Mouse (Mus musculus): ENCODE results near the gene Gab3.
"Not testable (repeated sequence)": the region's sequence is repeated elsewhere in the genome, so short reads cannot be mapped to it uniquely, and the experiment has no call there.

The Gab3 gene

GRCm38 (mm10) chrX:75034054-75034453 is 51.2 kb downstream of the Gab3 start:
- not testable (repeated sequence) for DNase-seq

GRCm38 (mm10) chrX:74983734-74984133 is 101.5 kb downstream of the Gab3 start:
- DNase-seq, result no peak

GRCm38 (mm10) chrX:74962899-74963298 is 122.4 kb downstream of the Gab3 start:
- DNase-seq, result peak; percentile 15

- DNase-seq, result not testable (repeated sequence)
Measured at GRCm38 (mm10) chrX:74959161-74959560, 126.1 kb downstream of the Gab3 start.
